ENCODE assay signal across 9 mouse cellular contexts in genomic region chr8:109279129-109279528, GRCm38 (mm10).
DNase-seq lines count a peak whose midpoint lies in the region; ATAC-seq and TF ChIP-seq lines count a peak whose summit lies in the region.
"Had no signal": no experiment of that assay in that cellular context is flagged by ENCODE, and none has a peak within 500 bp of the region (broad histone marks: within the 10 kb centered on the region; RNA-seq: fewer than 3 reads in every experiment).

No protein-coding gene starts in this region.

- no peak for TF ChIP-seq POLR2A in thymus, adult 2 months (IDR thresholded peaks at IDR 0.05; ENCODE audit: control insufficient read depth, extremely low read depth, insufficient read depth, low read length, poor library complexity)

- peak; percentile 9 to 39 for DNase-seq in heart, postnatal 10 days
- DNase-seq in thymus, adult 2 months, result peak; percentile 5
- DNase-seq in thymus, adult 18-20 months, result no peak
- peak; percentile 16 for DNase-seq in c-Kit-positive CD71-positive TER-119-negative erythroid progenitor cells, embryonic 14.5 days (ENCODE audit: low read depth)
- DNase-seq in layer of hippocampus, postnatal 14 days (ENCODE audit: low spot score in 2 of 2), result peak; percentile 7 to 11
- DNase-seq in retina, postnatal 7 days (ENCODE audit: low read depth, low spot score), result peak; percentile 16
- no peak for DNase-seq in yolk sac, embryonic 10.5 days (ENCODE audit: low spot score)

- no peak for TF ChIP-seq CTCF in thymus, adult 2 months (IDR thresholded peaks at IDR 0.05; ENCODE audit: borderline replicate concordance, control insufficient read depth, extremely low read depth, insufficient read depth, low read length, poor library complexity)

- no peak overlapping the region for H3K4me2 ChIP-seq in heart, embryonic 11.5 days
- H3K4me2 ChIP-seq: embryonic facial prominence, embryonic 13.5 days had no signal

- no peaks in the 10 kb centered on the region for H3K27me3 ChIP-seq in heart, embryonic 11.5 days (ENCODE audit: control insufficient read depth, insufficient read depth, low read length)
- no peaks in the 10 kb centered on the region for H3K27me3 ChIP-seq in thymus, adult 2 months (ENCODE audit: control insufficient read depth, insufficient read depth, low read length)
- H3K27me3 ChIP-seq: embryonic facial prominence, embryonic 13.5 days had no signal

- intact Hi-C loops in heart, postnatal 10 days (cut with DNase I), result no loop called here

- no peaks in the 10 kb centered on the region for H3K36me3 ChIP-seq in heart, embryonic 11.5 days (ENCODE audit: control insufficient read depth, insufficient read depth, low read length)
- no peaks in the 10 kb centered on the region for H3K36me3 ChIP-seq in thymus, adult 2 months (ENCODE audit: control insufficient read depth, insufficient read depth, low read length)
- H3K36me3 ChIP-seq: embryonic facial prominence, embryonic 13.5 days had no signal

- ATAC-seq in heart, embryonic 11.5 days (replicated peaks; ENCODE audit: insufficient number of reproducible peaks, low FRiP score, low TSS enrichment), result no peak

- H3K4me1 ChIP-seq in heart, embryonic 11.5 days (ENCODE audit: control insufficient read depth, insufficient read depth, low read length), result no peaks in the 10 kb centered on the region
- no peaks in the 10 kb centered on the region for H3K4me1 ChIP-seq in thymus, adult 2 months (replicated peaks; ENCODE audit: control insufficient read depth, insufficient read depth, low read length)
- H3K4me1 ChIP-seq: embryonic facial prominence, embryonic 13.5 days had no signal

- no peak overlapping the region for H3K9ac ChIP-seq in heart, embryonic 11.5 days (ENCODE audit: low read depth, low read length)
- H3K9ac ChIP-seq: embryonic facial prominence, embryonic 13.5 days had no signal

- 16% methylated on average over 5 of the region's 5 CpGs for WGBS in heart, embryonic 11.5 days (ENCODE audit: insufficient replicate concordance)
- 17% methylated on average over 5 of the region's 5 CpGs for WGBS in thymus, adult 2 months

- no peak overlapping the region for H3K27ac ChIP-seq in heart, embryonic 11.5 days (ENCODE audit: low read depth, low read length)
- no peak overlapping the region for H3K27ac ChIP-seq in thymus, adult 2 months (ENCODE audit: control insufficient read depth, insufficient read depth, low read length)
- H3K27ac ChIP-seq: embryonic facial prominence, embryonic 13.5 days had no signal

- no peaks in the 10 kb centered on the region for H3K9me3 ChIP-seq in heart, embryonic 11.5 days (replicated peaks; ENCODE audit: control insufficient read depth, low read length)
- H3K9me3 ChIP-seq: embryonic facial prominence, embryonic 13.5 days had no signal

- no peak overlapping the region for H3K4me3 ChIP-seq in heart, embryonic 11.5 days (ENCODE audit: low read depth, low read length)
- H3K4me3 ChIP-seq in thymus, adult 2 months (ENCODE audit: control insufficient read depth, insufficient read depth, low read length), result no peak overlapping the region
- H3K4me3 ChIP-seq: embryonic facial prominence, embryonic 13.5 days had no signal

Comparison
In these comparisons a context has a peak if more than half of its experiments do, and no peak if none do; other contexts are left out.
1. DNase-seq: peak in heart, postnatal 10 days (2 of 2), thymus, adult 2 months (single experiment), c-Kit-positive CD71-positive TER-119-negative erythroid progenitor cells, embryonic 14.5 days (single experiment), layer of hippocampus, postnatal 14 days (2 of 2) and retina, postnatal 7 days (single experiment); none in thymus, adult 18-20 months (0 of 2) and yolk sac, embryonic 10.5 days (single experiment).